Mouse (Mus musculus): Measurements from ENCODE around the gene Tmeff2. TPM values are rescaled to one million over a fixed set of nuclear protein-coding genes. Genes with fewer than 3 reads are reported as not detected.
"Not testable (repeated sequence)": the region's sequence is repeated elsewhere in the genome, so short reads cannot be mapped to it uniquely, and the experiment has no call there.

The Tmeff2 gene
- 1 to 10 TPM in 1 of 26 experiments, not detected in 25; 1.1 TPM for total RNA-seq (2018; cell fraction: chromatin; rRNA removed)
- not detected for total RNA-seq (2018; cell fraction: cytosol; rRNA removed)
- total RNA-seq (2018; cell fraction: nucleus; rRNA removed): not detected
- not detected in 3 replicates for polyA plus RNA-seq (2018)

- H3K27ac ChIP-seq; H3K4me3 ChIP-seq (ENCODE audit: inconsistent target); H3K79me2 ChIP-seq (ENCODE audit: inconsistent target); H3K36me3 ChIP-seq (ENCODE audit: inconsistent target): not testable (repeated sequence)
- WGBS (ENCODE audit: missing documents): 85% methylated on average over 9 of the region's 9 CpGs
Measured at GRCm38 (mm10) chr1:50900386-50900785, at the start of gene Tmeff2. Tmeff2 (plus strand) TSS chr1:50900647.

- 50% methylated on average over 2 of the region's 2 CpGs for WGBS (ENCODE audit: missing documents)
- no peak overlapping the region for H3K4me3 ChIP-seq (ENCODE audit: inconsistent target)
- no peak overlapping the region for H3K27ac ChIP-seq
- no peaks in the 10 kb centered on the region for H3K36me3 ChIP-seq (ENCODE audit: inconsistent target)
- no peaks in the 10 kb centered on the region for H3K79me2 ChIP-seq (ENCODE audit: inconsistent target)
Measured at GRCm38 (mm10) chr1:50861515-50861914, 38.9 kb upstream of the Tmeff2 start.

GRCm38 (mm10) chr1:50897696-50898095, 2.8 kb upstream of the Tmeff2 start:
- H3K4me3 ChIP-seq (ENCODE audit: inconsistent target): no peak overlapping the region
- no peaks in the 10 kb centered on the region for H3K79me2 ChIP-seq (ENCODE audit: inconsistent target)
- no peak overlapping the region for H3K27ac ChIP-seq
- H3K36me3 ChIP-seq (ENCODE audit: inconsistent target): no peaks in the 10 kb centered on the region
- 79% methylated on average over 6 of the region's 6 CpGs for WGBS (ENCODE audit: missing documents)

GRCm38 (mm10) chr1:50924838-50925355, 24.4 kb downstream of the Tmeff2 start:
- Histone ChIP-seq H3K27ac (no peak overlapping the region), H3K79me2 (ENCODE audit: inconsistent target) (no peaks in the 10 kb centered on the region), H3K36me3 (ENCODE audit: inconsistent target) (no peaks in the 10 kb centered on the region), H3K4me3 (ENCODE audit: inconsistent target) (no peak overlapping the region)
- WGBS (ENCODE audit: missing documents): 59% methylated on average over 5 of the region's 5 CpGs

GRCm38 (mm10) chr1:50925356-50925921, 25.0 kb downstream of the Tmeff2 start:
- Histone ChIP-seq H3K27ac (no peak overlapping the region), H3K79me2 (ENCODE audit: inconsistent target) (no peaks in the 10 kb centered on the region), H3K4me3 (ENCODE audit: inconsistent target) (no peak overlapping the region), H3K36me3 (ENCODE audit: inconsistent target) (no peaks in the 10 kb centered on the region)
- 15% methylated on average over 13 of the region's 13 CpGs for WGBS (ENCODE audit: missing documents)

GRCm38 (mm10) chr1:50926374-50927060, 26.1 kb downstream of the Tmeff2 start:
- H3K4me3 ChIP-seq (ENCODE audit: inconsistent target): no peak overlapping the region
- no peaks in the 10 kb centered on the region for H3K36me3 ChIP-seq (ENCODE audit: inconsistent target)
- 5% methylated on average over 23 of the region's 23 CpGs for WGBS (ENCODE audit: missing documents)
- H3K79me2 ChIP-seq (ENCODE audit: inconsistent target): no peaks in the 10 kb centered on the region
- no peak overlapping the region for H3K27ac ChIP-seq

- WGBS (ENCODE audit: missing documents): 2% methylated on average over 37 of the region's 37 CpGs
- Histone ChIP-seq H3K36me3 (ENCODE audit: inconsistent target) (no peaks in the 10 kb centered on the region), H3K79me2 (ENCODE audit: inconsistent target) (no peaks in the 10 kb centered on the region), H3K27ac (no peak overlapping the region), H3K4me3 (ENCODE audit: inconsistent target) (no peak overlapping the region)
Measured at GRCm38 (mm10) chr1:50927077-50927611, 26.7 kb downstream of the Tmeff2 start.

GRCm38 (mm10) chr1:50927679-50928187, 27.3 kb downstream of the Tmeff2 start:
- 2% methylated on average over 27 of the region's 35 CpGs for WGBS (ENCODE audit: missing documents)
- H3K27ac ChIP-seq: no peak overlapping the region
- H3K36me3 ChIP-seq (ENCODE audit: inconsistent target): no peaks in the 10 kb centered on the region
- no peak overlapping the region for H3K4me3 ChIP-seq (ENCODE audit: inconsistent target)
- H3K79me2 ChIP-seq (ENCODE audit: inconsistent target): no peaks in the 10 kb centered on the region

GRCm38 (mm10) chr1:50928776-50929175, 28.3 kb downstream of the Tmeff2 start:
- no peaks in the 10 kb centered on the region for H3K79me2 ChIP-seq (ENCODE audit: inconsistent target)
- no peak overlapping the region for H3K27ac ChIP-seq
- no peak overlapping the region for H3K4me3 ChIP-seq (ENCODE audit: inconsistent target)
- H3K36me3 ChIP-seq (ENCODE audit: inconsistent target): no peaks in the 10 kb centered on the region
- 57% methylated on average over 3 of the region's 3 CpGs for WGBS (ENCODE audit: missing documents)

GRCm38 (mm10) chr1:50935076-50935475, 34.6 kb downstream of the Tmeff2 start:
- H3K79me2 ChIP-seq (ENCODE audit: inconsistent target): no peaks in the 10 kb centered on the region
- H3K36me3 ChIP-seq (ENCODE audit: inconsistent target): no peaks in the 10 kb centered on the region
- no peak overlapping the region for H3K4me3 ChIP-seq (ENCODE audit: inconsistent target)
- WGBS (ENCODE audit: missing documents): 0% methylated on average over 2 of the region's 2 CpGs
- no peak overlapping the region for H3K27ac ChIP-seq

- WGBS (ENCODE audit: missing documents): 40% methylated on average over 2 of the region's 2 CpGs
- Histone ChIP-seq H3K36me3 (ENCODE audit: inconsistent target) (no peaks in the 10 kb centered on the region), H3K27ac (no peak overlapping the region), H3K4me3 (ENCODE audit: inconsistent target) (no peak overlapping the region), H3K79me2 (ENCODE audit: inconsistent target) (no peaks in the 10 kb centered on the region)
Measured at GRCm38 (mm10) chr1:50935484-50935883, 35.0 kb downstream of the Tmeff2 start.

- Histone ChIP-seq H3K36me3 (ENCODE audit: inconsistent target) (no peaks in the 10 kb centered on the region), H3K27ac (no peak overlapping the region), H3K79me2 (ENCODE audit: inconsistent target) (no peaks in the 10 kb centered on the region), H3K4me3 (ENCODE audit: inconsistent target) (no peak overlapping the region)
- WGBS (ENCODE audit: missing documents): 57% methylated on average over 7 of the region's 7 CpGs
Measured at GRCm38 (mm10) chr1:50940131-50941039, 39.9 kb downstream of the Tmeff2 start.

- Histone ChIP-seq H3K79me2 (ENCODE audit: inconsistent target) (no peaks in the 10 kb centered on the region), H3K36me3 (ENCODE audit: inconsistent target) (no peaks in the 10 kb centered on the region), H3K4me3 (ENCODE audit: inconsistent target) (no peak overlapping the region), H3K27ac (no peak overlapping the region)
- 93% methylated on average over 1 of the region's 1 CpGs for WGBS (ENCODE audit: missing documents)
Measured at GRCm38 (mm10) chr1:50948575-50948974, 48.1 kb downstream of the Tmeff2 start.

GRCm38 (mm10) chr1:50958844-50959243, 58.4 kb downstream of the Tmeff2 start:
- Histone ChIP-seq H3K27ac (no peak overlapping the region), H3K79me2 (ENCODE audit: inconsistent target) (no peaks in the 10 kb centered on the region), H3K36me3 (ENCODE audit: inconsistent target) (no peaks in the 10 kb centered on the region), H3K4me3 (ENCODE audit: inconsistent target) (no peak overlapping the region)
- 100% methylated on average over 1 of the region's 1 CpGs for WGBS (ENCODE audit: missing documents)

Data from macrophage (primary cell).